Mouse (Mus musculus) ES-Bruce4 (cell line): Measurements from ENCODE around the gene Myh10. TPM values are rescaled to one million over a fixed set of nuclear protein-coding genes. Genes with fewer than 3 reads are reported as not detected.

Source experiments
- H3K27ac ChIP-seq: 2 replicates; pipeline ENCODE4 v1.5.1; 2012; ENCODE audit warnings: low read length, inconsistent platforms; ENCODE audit not compliant: insufficient read depth
- H3K27me3 ChIP-seq: 2 replicates; pipeline ENCODE4 v1.6.1; 2012; ENCODE audit warnings: mild to moderate bottlenecking, low read length, inconsistent platforms; ENCODE audit not compliant: control insufficient read depth, poor library complexity, insufficient read depth, severe bottlenecking
- H3K36me3 ChIP-seq: 2 replicates; pipeline ENCODE4 v1.6.1; 2012; ENCODE audit warnings: inconsistent platforms, mild to moderate bottlenecking, low read length, moderate library complexity; ENCODE audit not compliant: control insufficient read depth, poor library complexity, insufficient read depth, severe bottlenecking
- H3K4me1 ChIP-seq: one replicate; pipeline ENCODE4 v1.8.1; 2011; ENCODE audit warnings: low read length; ENCODE audit not compliant: control insufficient read depth, insufficient read depth
- H3K4me3 ChIP-seq: 2 replicates; pipeline ENCODE4 v1.5.1; 2011; ENCODE audit warnings: low read depth, mild to moderate bottlenecking, low read length
- H3K9ac ChIP-seq: 2 replicates; pipeline ENCODE4 v1.6.1; 2012; ENCODE audit warnings: low read depth, mild to moderate bottlenecking, inconsistent platforms; ENCODE audit not compliant: poor library complexity, severe bottlenecking
- H3K9me3 ChIP-seq: replicated peaks from 2 replicates; pipeline ENCODE4 v1.6.1; 2012; ENCODE audit warnings: mild to moderate bottlenecking, low read length, inconsistent platforms; ENCODE audit not compliant: control insufficient read depth, poor library complexity, insufficient read depth, severe bottlenecking
- CTCF ChIP-seq: IDR thresholded peaks from one replicate; pipeline ENCODE4 v1.8.1; 2011; ENCODE audit warnings: low read depth, low read length
- EP300 ChIP-seq: IDR thresholded peaks from 2 replicates; pipeline ENCODE4 v1.6.1; 2011; ENCODE audit warnings: low read depth, low read length; ENCODE audit not compliant: insufficient read depth
- POLR2A ChIP-seq: IDR thresholded peaks from one replicate; pipeline ENCODE4 v1.8.1; 2011; ENCODE audit warnings: low read length; ENCODE audit not compliant: insufficient read depth
- polyA plus RNA-seq: library from polyadenylated mRNA; stranded (reverse); fragments of >200 nt; gene quantifications from 2 replicates; pipeline ENCODE4 v1.2.4, GENCODE M21; 2011; ENCODE audit warnings: low read depth; ENCODE audit not compliant: missing spikeins, insufficient read depth, insufficient read length

Myh10 gene
- polyA plus RNA-seq, 1 experiment, result 157 TPM

GRCm38 (mm10) chr11:68690465-68690864 is 894 bp upstream of the Myh10 start:
- TF ChIP-seq EP300 (no peak), POLR2A (no peak), CTCF (no peak)

GRCm38 (mm10) chr11:68692010-68692692 is 792 bp downstream of the Myh10 start:
- H3K4me1 ChIP-seq, result no peaks in the 10 kb centered on the region
- peak overlapping the region; percentile 88 for H3K4me3 ChIP-seq
- no peaks in the 10 kb centered on the region for H3K36me3 ChIP-seq
- no peaks in the 10 kb centered on the region for H3K9me3 ChIP-seq
- H3K27me3 ChIP-seq, result no peaks in the 10 kb centered on the region
- no peak for TF ChIP-seq EP300
- TF ChIP-seq CTCF, result no peak
- TF ChIP-seq POLR2A, result peak; percentile 63
- peak overlapping the region; percentile 81 for H3K9ac ChIP-seq
- no peak overlapping the region for H3K27ac ChIP-seq

More at GRCm38 (mm10) chr11:68690465-68690864, 894 bp upstream of the Myh10 start:
- H3K27me3 ChIP-seq, result no peaks in the 10 kb centered on the region
- H3K9ac ChIP-seq, result no peak overlapping the region
- H3K27ac ChIP-seq, result no peak overlapping the region
- H3K4me1 ChIP-seq, result no peaks in the 10 kb centered on the region
- H3K4me3 ChIP-seq, result no peak overlapping the region
- no peaks in the 10 kb centered on the region for H3K36me3 ChIP-seq
- H3K9me3 ChIP-seq, result no peaks in the 10 kb centered on the region

- TF ChIP-seq EP300, result no peak
- no peak for TF ChIP-seq CTCF
- TF ChIP-seq POLR2A, result no peak
- Histone ChIP-seq H3K27me3 (no peaks in the 10 kb centered on the region), H3K9me3 (no peaks in the 10 kb centered on the region), H3K4me1 (no peaks in the 10 kb centered on the region), H3K27ac (no peak overlapping the region), H3K4me3 (peak overlapping the region; percentile 88), H3K36me3 (no peaks in the 10 kb centered on the region), H3K9ac (peak overlapping the region; percentile 81)
These were observed 1.5 kb downstream of the Myh10 start for GRCm38 (mm10) chr11:68692693-68693446.

GRCm38 (mm10) chr11:68693447-68694040 is 2.2 kb downstream of the Myh10 start:
- H3K9me3 ChIP-seq, result no peaks in the 10 kb centered on the region
- H3K4me3 ChIP-seq, result no peak overlapping the region
- H3K27me3 ChIP-seq, result no peaks in the 10 kb centered on the region
- no peaks in the 10 kb centered on the region for H3K4me1 ChIP-seq
- no peak overlapping the region for H3K27ac ChIP-seq
- H3K36me3 ChIP-seq, result no peaks in the 10 kb centered on the region
- TF ChIP-seq CTCF, result no peak
- no peak for TF ChIP-seq EP300
- no peak for TF ChIP-seq POLR2A
- H3K9ac ChIP-seq, result peak overlapping the region; percentile 81

GRCm38 (mm10) chr11:68702370-68702769 is 11.0 kb downstream of the Myh10 start:
- no peaks in the 10 kb centered on the region for H3K4me1 ChIP-seq
- H3K9ac ChIP-seq, result no peak overlapping the region
- H3K27me3 ChIP-seq, result no peaks in the 10 kb centered on the region
- H3K4me3 ChIP-seq, result no peak overlapping the region
- TF ChIP-seq CTCF, result no peak
- TF ChIP-seq POLR2A, result no peak
- TF ChIP-seq EP300, result no peak
- H3K36me3 ChIP-seq, result peaks cover 26% of the 10 kb centered on the region
- H3K9me3 ChIP-seq, result peaks cover 11% of the 10 kb centered on the region; the same call in 1 of the 2 replicates
- no peak overlapping the region for H3K27ac ChIP-seq

GRCm38 (mm10) chr11:68703360-68703759 is 12.0 kb downstream of the Myh10 start:
- Histone ChIP-seq H3K9me3 (peaks cover 11% of the 10 kb centered on the region; the same call in 1 of the 2 replicates), H3K27ac (no peak overlapping the region), H3K9ac (no peak overlapping the region), H3K27me3 (no peaks in the 10 kb centered on the region), H3K4me1 (no peaks in the 10 kb centered on the region), H3K4me3 (no peak overlapping the region), H3K36me3 (peaks cover 26% of the 10 kb centered on the region)
- TF ChIP-seq POLR2A (no peak), CTCF (no peak), EP300 (no peak)
